Mouse (Mus musculus) heart, embryonic 12.5 days (tissue): ENCODE measurements around the gene Col1a1. TPM values are rescaled to one million over a fixed set of nuclear protein-coding genes. Genes with fewer than 3 reads are reported as not detected.
A peak's percentile ranks its signal among the peaks of the same experiment; 100 is the strongest.

Experiments used
- ATAC-seq: fragments of 200-750 bp; cut with Nextera tagmentation; 2 replicates; pipeline ENCODE4 v1.8.0; 2017; ENCODE audit warnings: moderate TSS enrichment, moderate library complexity; ENCODE audit not compliant: insufficient number of reproducible peaks, low FRiP score
- H3K27ac ChIP-seq: fragments of 300-500 bp; sonication (generic); 2 replicates; pipeline ENCODE4 v1.5.1; 2016; ENCODE audit warnings: mild to moderate bottlenecking, moderate library complexity; ENCODE audit not compliant: poor library complexity, severe bottlenecking
- H3K27me3 ChIP-seq: fragments of 300-500 bp; sonication (generic); replicated peaks from 2 replicates; pipeline ENCODE4 v1.6.1; 2016; ENCODE audit warnings: mild to moderate bottlenecking, moderate library complexity
- H3K36me3 ChIP-seq: fragments of 300-500 bp; sonication (generic); 2 replicates; pipeline ENCODE4 v1.6.1; 2016; ENCODE audit warnings: mild to moderate bottlenecking, moderate library complexity
- H3K4me1 ChIP-seq: fragments of 300-500 bp; sonication (generic); replicated peaks from 2 replicates; pipeline ENCODE4 v1.6.1; 2016; ENCODE audit warnings: mild to moderate bottlenecking
- H3K4me2 ChIP-seq: fragments of 300-500 bp; sonication (generic); 2 replicates; pipeline ENCODE4 v1.6.1; 2016; ENCODE audit warnings: mild to moderate bottlenecking, moderate library complexity
- H3K4me3 ChIP-seq: fragments of 300-500 bp; sonication (generic); 2 replicates; pipeline ENCODE4 v1.5.1; 2016; ENCODE audit warnings: mild to moderate bottlenecking
- H3K9ac ChIP-seq: fragments of 300-500 bp; sonication (generic); 2 replicates; pipeline ENCODE4 v1.6.1; 2016; ENCODE audit warnings: mild to moderate bottlenecking, moderate library complexity
- H3K9me3 ChIP-seq: fragments of 300-500 bp; sonication (generic); replicated peaks from 2 replicates; pipeline ENCODE4 v1.6.1; 2016; ENCODE audit warnings: mild to moderate bottlenecking, moderate library complexity
- WGBS: fragments of 180-500 bp; shearing (Covaris S2); methylation state at CpG from one replicate; pipeline ENCODE4 v1.1.7; 2016; 5-methylcytosine and 5-hydroxymethylcytosine counted together
- polyA plus RNA-seq: library from polyadenylated mRNA; unstranded; fragments of >200 nt; fragmentation: Nextera tagmentation; extraction: Ambion mirVana; gene quantifications from 2 replicates; pipeline ENCODE4 v1.2.1, GENCODE M21; 2016

Col1a1 gene
- 404 and 446 TPM in 2 replicates for polyA plus RNA-seq

- Histone ChIP-seq H3K27me3 (peaks cover 65% of the 10 kb centered on the region), H3K4me2 (peak within 1 kb of the TSS; percentile 80), H3K4me3 (peak within 1 kb of the TSS; percentile 52), H3K9ac (peak within 1 kb of the TSS; percentile 64), H3K4me1 (peaks cover 26% of the 10 kb centered on the region), H3K36me3 (peaks cover 3% of the 10 kb centered on the region; the same call in 1 of the 2 replicates), H3K9me3 (no peaks in the 10 kb centered on the region), H3K27ac (peak within 1 kb of the TSS; percentile 55)
- no peak for ATAC-seq
- 18% methylated on average over 19 of the region's 19 CpGs for WGBS
These were observed at the start of gene Col1a1 for GRCm38 (mm10) chr11:94936045-94936444. Gene Col1a1, plus strand, starts transcription at chr11:94936224.

GRCm38 (mm10) chr11:94891155-94891554 is 44.9 kb upstream of the Col1a1 start:
- H3K9me3 ChIP-seq: peaks cover 3% of the 10 kb centered on the region
- no peaks in the 10 kb centered on the region for H3K27me3 ChIP-seq
- H3K36me3 ChIP-seq: no peaks in the 10 kb centered on the region
- H3K9ac ChIP-seq: no peak overlapping the region
- H3K4me2 ChIP-seq: no peak overlapping the region
- ATAC-seq: no peak
- H3K27ac ChIP-seq: no peak overlapping the region
- H3K4me3 ChIP-seq: no peak overlapping the region
- WGBS: 72% methylated on average over 6 of the region's 6 CpGs
- H3K4me1 ChIP-seq: no peaks in the 10 kb centered on the region

- Histone ChIP-seq H3K4me2 (no peak overlapping the region), H3K36me3 (no peaks in the 10 kb centered on the region), H3K4me3 (no peak overlapping the region), H3K9ac (no peak overlapping the region), H3K9me3 (peaks cover 3% of the 10 kb centered on the region), H3K4me1 (no peaks in the 10 kb centered on the region), H3K27me3 (no peaks in the 10 kb centered on the region), H3K27ac (no peak overlapping the region)
- WGBS: 76% methylated on average over 16 of the region's 16 CpGs
- no peak for ATAC-seq
These were observed 39.2 kb upstream of the Col1a1 start for GRCm38 (mm10) chr11:94896753-94897376.

GRCm38 (mm10) chr11:94901231-94901630 is 34.8 kb upstream of the Col1a1 start:
- H3K36me3 ChIP-seq: no peaks in the 10 kb centered on the region
- no peak overlapping the region for H3K4me2 ChIP-seq
- H3K4me1 ChIP-seq: no peaks in the 10 kb centered on the region
- no peak for ATAC-seq
- no peak overlapping the region for H3K27ac ChIP-seq
- H3K27me3 ChIP-seq: no peaks in the 10 kb centered on the region
- no peak overlapping the region for H3K9ac ChIP-seq
- H3K4me3 ChIP-seq: no peak overlapping the region
- WGBS: 38% methylated on average over 2 of the region's 2 CpGs
- H3K9me3 ChIP-seq: no peaks in the 10 kb centered on the region

GRCm38 (mm10) chr11:94904306-94904705 is 31.7 kb upstream of the Col1a1 start:
- no peak overlapping the region for H3K27ac ChIP-seq
- no peak overlapping the region for H3K9ac ChIP-seq
- no peaks in the 10 kb centered on the region for H3K9me3 ChIP-seq
- no peak overlapping the region for H3K4me2 ChIP-seq
- no peaks in the 10 kb centered on the region for H3K36me3 ChIP-seq
- H3K4me3 ChIP-seq: no peak overlapping the region
- WGBS: 81% methylated on average over 3 of the region's 3 CpGs
- no peak for ATAC-seq
- H3K27me3 ChIP-seq: no peaks in the 10 kb centered on the region
- no peaks in the 10 kb centered on the region for H3K4me1 ChIP-seq

- no peak overlapping the region for H3K4me3 ChIP-seq
- H3K9me3 ChIP-seq: no peaks in the 10 kb centered on the region
- peaks cover 6% of the 10 kb centered on the region for H3K4me1 ChIP-seq
- H3K36me3 ChIP-seq: no peaks in the 10 kb centered on the region
- H3K4me2 ChIP-seq: no peak overlapping the region
- H3K9ac ChIP-seq: no peak overlapping the region
- 81% methylated on average over 5 of the region's 5 CpGs for WGBS
- no peak for ATAC-seq
- 0 out of 2 replicates have a peak, but pooled peaks cover 3% of the 10 kb centered on the region for H3K27me3 ChIP-seq
- no peak overlapping the region for H3K27ac ChIP-seq
These were observed 25.1 kb upstream of the Col1a1 start for GRCm38 (mm10) chr11:94910971-94911370.

GRCm38 (mm10) chr11:94912568-94912967 is 23.5 kb upstream of the Col1a1 start:
- Histone ChIP-seq H3K9me3 (no peaks in the 10 kb centered on the region), H3K4me3 (no peak overlapping the region), H3K4me1 (peaks cover 17% of the 10 kb centered on the region), H3K27me3 (0 out of 2 replicates have a peak, but pooled peaks cover 3% of the 10 kb centered on the region), H3K36me3 (no peaks in the 10 kb centered on the region), H3K27ac (no peak overlapping the region), H3K4me2 (no peak overlapping the region), H3K9ac (no peak overlapping the region)
- 73% methylated on average over 3 of the region's 3 CpGs for WGBS
- no peak for ATAC-seq

- Histone ChIP-seq H3K4me1 (peaks cover 21% of the 10 kb centered on the region), H3K4me3 (no peak overlapping the region), H3K36me3 (no peaks in the 10 kb centered on the region), H3K4me2 (no peak overlapping the region), H3K27ac (no peak overlapping the region), H3K9ac (no peak overlapping the region), H3K9me3 (no peaks in the 10 kb centered on the region), H3K27me3 (0 out of 2 replicates have a peak, but pooled peaks cover 3% of the 10 kb centered on the region)
- 57% methylated on average over 6 of the region's 6 CpGs for WGBS
- ATAC-seq: no peak
These were observed 22.5 kb upstream of the Col1a1 start for GRCm38 (mm10) chr11:94913302-94914090.

- Histone ChIP-seq H3K4me2 (peak overlapping the region; percentile 9), H3K4me1 (peaks cover 21% of the 10 kb centered on the region), H3K9ac (no peak overlapping the region), H3K4me3 (no peak overlapping the region), H3K9me3 (no peaks in the 10 kb centered on the region), H3K27ac (peak overlapping the region; percentile 64), H3K27me3 (0 out of 2 replicates have a peak, but pooled peaks cover 3% of the 10 kb centered on the region), H3K36me3 (no peaks in the 10 kb centered on the region)
- WGBS: 20% methylated on average over 11 of the region's 16 CpGs
- ATAC-seq: peak; percentile 58; the same call in 1 of the 2 replicates
These were observed 20.2 kb upstream of the Col1a1 start for GRCm38 (mm10) chr11:94915675-94916403.

GRCm38 (mm10) chr11:94916477-94916876 is 19.5 kb upstream of the Col1a1 start:
- Histone ChIP-seq H3K27me3 (0 out of 2 replicates have a peak, but pooled peaks cover 3% of the 10 kb centered on the region), H3K4me1 (peaks cover 21% of the 10 kb centered on the region), H3K36me3 (no peaks in the 10 kb centered on the region), H3K9ac (no peak overlapping the region), H3K4me3 (no peak overlapping the region), H3K27ac (peak overlapping the region; percentile 64), H3K9me3 (no peaks in the 10 kb centered on the region), H3K4me2 (peak overlapping the region; percentile 9; the same call in 1 of the 2 replicates)
- ATAC-seq: 0 out of 2 replicates have a peak, but pooled peaks have one; percentile 57
- WGBS: 21% methylated on average over 4 of the region's 4 CpGs

- Histone ChIP-seq H3K9ac (no peak overlapping the region), H3K4me2 (no peak overlapping the region), H3K27ac (peak overlapping the region; percentile 64), H3K27me3 (no peaks in the 10 kb centered on the region), H3K9me3 (no peaks in the 10 kb centered on the region), H3K36me3 (no peaks in the 10 kb centered on the region), H3K4me3 (no peak overlapping the region), H3K4me1 (peaks cover 21% of the 10 kb centered on the region)
- 57% methylated on average over 6 of the region's 6 CpGs for WGBS
- no peak; the same call in 1 of the 2 replicates for ATAC-seq
These were observed 18.3 kb upstream of the Col1a1 start for GRCm38 (mm10) chr11:94917717-94918116.
